Mouse (Mus musculus) urinary bladder, postnatal 25 days (tissue): ENCODE measurements around the gene Rasa3.

ENCODE experiments used
- DNase-seq: peaks from one replicate; pipeline ENCODE4 v3.0.0; 2022; ENCODE audit warnings: low spot score

The Rasa3 gene

GRCm38 (mm10) chr8:13616831-13617505 lies 60.4 kb downstream of the Rasa3 start:
- no peak for DNase-seq

DNA sequence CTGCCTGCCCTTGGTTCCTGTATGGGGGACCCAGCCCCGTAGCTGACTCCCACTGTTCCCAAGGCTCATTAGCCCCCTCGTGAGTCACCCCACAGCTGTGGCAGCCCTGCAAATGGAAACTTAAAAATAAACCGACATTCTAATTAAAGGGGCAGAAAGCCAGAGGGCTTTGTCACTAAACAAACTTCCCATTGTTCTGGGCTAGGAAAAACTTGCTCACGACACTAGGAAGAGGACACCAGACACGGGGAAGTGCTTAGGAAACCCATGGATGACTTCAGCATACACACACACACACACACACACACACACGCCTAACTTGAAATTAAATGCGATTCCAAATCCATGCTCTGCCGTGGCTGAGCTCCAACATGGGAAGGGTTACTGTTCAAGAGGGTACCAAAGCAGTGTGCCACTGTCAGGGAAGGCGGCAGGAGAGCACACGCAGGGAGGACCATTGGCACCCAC lies 62.4 kb downstream of the Rasa3 start:
- DNase-seq = no peak

DNA sequence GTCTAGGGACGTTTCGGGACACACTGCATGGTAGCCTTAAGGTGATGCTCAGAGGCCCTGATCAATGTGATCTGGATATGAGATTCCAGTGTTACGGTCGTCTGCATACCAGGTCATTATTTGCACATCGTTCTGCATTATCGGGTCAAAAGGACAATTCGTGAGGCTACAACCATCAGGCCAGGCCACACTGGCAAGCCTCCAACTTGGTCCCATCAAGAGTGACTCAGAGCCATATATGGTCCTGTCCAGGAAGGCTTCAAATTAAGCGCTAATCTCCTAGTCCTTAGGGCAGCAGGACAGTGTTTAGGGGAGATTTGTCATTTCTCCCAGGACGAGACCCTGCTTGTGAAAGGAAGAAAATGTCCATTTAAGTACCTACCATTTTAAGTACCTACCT lies 63.3 kb downstream of the Rasa3 start:
- no peak for DNase-seq

DNA sequence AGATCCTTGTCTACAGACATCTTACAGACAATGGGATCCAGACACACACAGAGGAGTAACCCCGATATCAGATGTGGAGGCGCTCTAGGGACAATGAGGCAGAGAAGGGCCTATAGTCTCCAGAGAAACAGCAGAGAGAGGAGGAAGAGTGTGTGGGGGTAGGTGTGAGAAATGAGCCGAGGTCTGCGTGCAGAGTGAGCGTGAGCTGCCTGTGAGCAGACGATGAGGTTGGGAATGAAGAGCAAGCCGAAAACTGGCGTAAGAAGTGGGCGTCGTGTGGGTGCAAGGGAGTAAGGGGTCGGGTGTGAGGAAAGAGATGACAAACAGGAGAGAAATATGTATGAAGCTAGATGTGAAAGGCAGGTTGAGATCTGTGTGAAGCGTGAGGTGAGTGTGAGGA lies 65.7 kb downstream of the Rasa3 start:
- no peak for DNase-seq

DNA sequence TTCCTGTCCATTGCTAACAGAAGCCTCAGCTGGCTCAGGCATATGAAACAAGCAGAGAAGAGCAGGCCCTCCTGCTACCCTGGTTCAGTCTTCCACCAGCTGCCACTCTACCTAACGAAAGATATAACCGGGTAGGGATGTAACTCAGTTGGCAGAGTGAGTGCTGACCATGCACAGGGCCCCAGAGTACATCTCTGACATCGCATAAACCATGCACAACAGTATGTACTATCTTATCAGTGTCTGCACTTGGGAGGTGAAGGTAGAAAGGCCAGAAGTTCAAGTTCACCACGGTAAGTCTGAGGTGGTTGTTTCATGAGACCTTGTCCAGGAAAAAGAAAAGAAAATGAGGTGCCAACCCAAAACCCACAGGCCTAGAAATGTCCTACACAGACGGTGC lies 67.4 kb downstream of the Rasa3 start:
- no peak for DNase-seq

GRCm38 (mm10) chr8:13608946-13609345 lies 68.5 kb downstream of the Rasa3 start:
- DNase-seq = no peak

GRCm38 (mm10) chr8:13605920-13606480 lies 71.4 kb downstream of the Rasa3 start:
- no peak for DNase-seq

DNA sequence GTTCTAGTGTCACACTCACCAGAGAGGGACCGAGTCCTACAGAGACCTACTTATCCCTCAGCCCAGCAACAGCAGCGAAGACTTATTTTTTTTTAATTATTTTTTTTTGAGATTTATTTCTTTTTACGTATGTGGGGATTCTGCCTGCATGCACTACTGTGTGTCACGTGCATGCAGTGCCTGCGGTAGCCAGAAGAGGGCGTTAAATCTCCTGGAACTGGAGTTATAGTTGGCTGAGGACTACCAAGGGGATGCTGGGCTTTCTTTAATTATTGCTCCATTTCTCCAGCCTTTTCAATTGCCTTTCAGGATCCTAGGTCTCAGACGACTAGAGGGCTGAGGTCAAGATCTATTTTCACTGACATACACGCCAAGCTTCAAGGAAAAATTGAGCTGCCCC lies 74.8 kb downstream of the Rasa3 start:
- DNase-seq = no peak

DNA sequence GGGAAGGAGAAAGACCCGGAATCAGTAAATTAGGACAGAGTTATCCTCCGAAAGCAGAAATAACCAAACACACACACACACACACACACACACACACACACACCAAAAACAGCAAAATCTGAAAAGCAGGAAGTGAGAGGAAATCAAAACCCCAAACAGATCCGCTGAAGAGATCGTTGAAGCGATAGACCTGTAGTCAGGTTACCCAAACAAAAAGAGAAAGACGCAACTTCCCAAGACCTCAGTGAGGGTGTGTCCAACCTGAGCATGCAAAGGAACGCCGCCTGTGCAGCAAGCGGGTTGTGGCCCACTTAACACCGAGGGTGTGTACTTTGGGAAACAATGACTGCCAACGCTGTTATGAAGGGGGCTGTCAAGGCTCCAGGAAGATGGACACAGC lies 76.2 kb downstream of the Rasa3 start:
- no peak for DNase-seq

GRCm38 (mm10) chr8:13600716-13601115 lies 76.7 kb downstream of the Rasa3 start:
- no peak for DNase-seq

DNA sequence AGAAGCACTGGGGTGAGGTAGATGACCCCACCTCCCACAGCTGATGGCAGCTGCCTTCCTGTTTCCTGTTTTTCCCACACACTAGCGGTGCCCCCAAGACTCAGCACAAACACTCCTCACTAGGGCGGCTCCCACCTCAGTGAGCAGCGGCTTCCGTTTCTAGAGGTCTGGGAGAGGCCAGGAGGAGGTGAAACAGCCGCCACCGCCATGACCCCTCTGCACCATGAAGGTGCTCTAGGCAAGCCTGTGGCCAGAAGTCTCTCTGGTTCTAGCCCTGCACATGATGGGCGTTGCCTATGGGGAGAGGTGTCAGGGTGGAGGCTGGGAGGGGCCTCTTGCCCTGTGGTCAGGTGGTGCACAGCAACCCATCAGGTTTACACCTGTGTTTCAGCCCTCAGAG lies 77.2 kb downstream of the Rasa3 start:
- DNase-seq = no peak

GRCm38 (mm10) chr8:13597777-13598176 lies 79.6 kb downstream of the Rasa3 start:
- DNase-seq = no peak

DNA sequence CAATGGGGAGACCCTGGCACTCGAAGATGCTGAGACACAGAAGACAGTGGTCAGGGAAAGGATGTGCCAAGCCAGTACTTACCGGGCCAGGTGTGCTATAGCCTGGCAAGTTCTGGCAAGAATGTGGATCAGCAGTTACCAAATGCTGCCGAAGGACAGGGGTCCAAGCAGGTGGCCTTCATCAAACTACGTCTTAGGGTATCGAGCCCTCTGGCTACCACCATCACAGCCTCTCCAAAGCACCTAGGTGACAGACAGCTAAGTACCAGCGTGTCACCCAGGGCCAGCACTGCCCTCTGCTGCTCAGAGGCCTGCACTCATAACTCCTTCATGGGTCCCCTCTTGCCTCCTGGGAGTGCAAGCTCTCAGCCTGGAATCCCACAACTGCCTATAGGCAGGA lies 81.5 kb downstream of the Rasa3 start:
- no peak for DNase-seq

DNA sequence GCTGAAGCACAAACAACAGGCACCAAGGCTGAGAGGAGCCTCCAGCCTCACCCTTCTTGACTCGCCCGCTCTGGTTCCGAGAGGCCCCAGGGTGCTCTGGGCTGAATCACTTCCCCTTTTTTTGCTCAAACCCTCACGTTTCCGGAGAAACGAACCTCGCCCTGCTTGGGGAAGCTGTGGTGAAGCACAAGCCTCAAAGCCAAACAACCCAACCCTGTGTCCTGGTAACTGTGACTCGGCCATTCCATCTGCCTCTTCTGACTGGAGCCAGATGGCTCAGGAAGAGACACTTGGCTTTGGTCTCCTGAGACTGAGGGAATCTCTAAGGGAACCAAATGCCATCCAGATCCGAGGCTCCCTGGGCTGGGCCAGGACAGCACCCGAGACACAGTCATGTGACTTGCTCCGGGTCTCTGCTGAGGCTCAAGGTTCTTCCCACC lies 82.5 kb downstream of the Rasa3 start:
- peak; percentile 39 for DNase-seq

DNA sequence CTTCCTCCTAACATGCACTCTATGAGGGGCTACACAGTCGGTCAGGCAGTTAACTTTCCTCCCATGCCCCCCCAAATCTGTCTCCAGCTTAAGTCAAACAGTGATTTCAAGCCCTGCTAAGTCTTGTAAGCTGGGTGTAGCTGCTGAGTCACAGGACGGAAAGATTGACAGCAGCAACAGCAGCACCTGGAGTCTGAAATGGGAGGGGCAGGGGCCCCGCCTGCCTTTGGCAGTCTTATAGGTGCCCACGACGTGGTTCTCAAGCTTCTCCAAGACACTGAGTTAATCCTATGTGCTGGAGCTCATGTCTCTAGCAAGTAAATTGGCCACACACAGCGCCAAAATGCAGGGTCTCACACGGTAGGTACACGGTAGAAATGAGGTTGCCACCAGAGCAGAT lies 84.1 kb downstream of the Rasa3 start:
- no peak for DNase-seq

DNA sequence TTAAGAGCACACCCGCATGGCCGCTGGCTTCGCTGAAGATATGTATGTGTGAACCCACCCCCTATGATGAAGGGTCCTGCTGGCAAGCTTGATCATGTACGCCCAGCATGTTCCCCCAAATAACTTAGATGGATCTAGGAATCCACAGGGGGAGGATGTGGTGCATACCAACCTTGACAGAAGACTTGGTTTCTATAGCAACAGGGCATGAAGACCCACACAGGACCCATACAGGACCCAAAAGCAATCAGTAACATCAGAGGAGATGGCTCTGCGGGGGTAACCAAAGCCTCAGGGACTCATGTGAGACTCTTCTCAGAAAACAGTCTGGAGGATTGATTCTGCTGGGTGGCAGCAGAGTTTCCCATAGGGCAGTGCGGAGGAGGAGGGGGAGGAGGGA lies 86.2 kb downstream of the Rasa3 start:
- DNase-seq = no peak

- no peak for DNase-seq
These were observed 88.3 kb downstream of the Rasa3 start for GRCm38 (mm10) chr8:13589071-13589470.

GRCm38 (mm10) chr8:13584652-13585051 lies 92.8 kb downstream of the Rasa3 start:
- DNase-seq = no peak

- DNase-seq = no peak
These were observed 99.5 kb downstream of the Rasa3 start for GRCm38 (mm10) chr8:13577869-13578268.

GRCm38 (mm10) chr8:13571999-13572398 lies 105.4 kb downstream of the Rasa3 start:
- no peak for DNase-seq

DNA sequence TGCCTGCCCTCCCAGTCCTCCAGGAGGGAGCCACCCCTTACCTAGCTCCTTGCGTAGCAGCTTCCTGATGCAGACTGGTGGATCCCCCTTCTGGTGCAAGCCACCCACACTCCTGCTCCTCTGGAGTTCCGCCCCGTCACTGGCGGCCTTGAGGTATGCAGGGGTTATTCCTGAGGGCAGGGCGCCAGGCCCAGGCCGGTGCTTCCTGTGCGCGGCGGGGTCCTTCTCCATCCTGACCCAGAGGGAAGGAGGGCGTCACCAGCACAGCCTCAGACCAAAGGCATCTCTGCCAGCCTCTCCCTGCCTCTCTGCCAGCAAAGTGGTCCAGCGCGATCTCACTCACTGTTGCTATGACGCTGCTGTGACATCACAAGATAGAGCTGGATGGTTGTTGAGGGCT lies 115.3 kb downstream of the Rasa3 start, which contains the start of gene 1700029H14Rik:
Gene 1700029H14Rik (minus strand): TSS at position 344 of the 400 bp plus-strand sequence.
- DNase-seq = no peak

DNA sequence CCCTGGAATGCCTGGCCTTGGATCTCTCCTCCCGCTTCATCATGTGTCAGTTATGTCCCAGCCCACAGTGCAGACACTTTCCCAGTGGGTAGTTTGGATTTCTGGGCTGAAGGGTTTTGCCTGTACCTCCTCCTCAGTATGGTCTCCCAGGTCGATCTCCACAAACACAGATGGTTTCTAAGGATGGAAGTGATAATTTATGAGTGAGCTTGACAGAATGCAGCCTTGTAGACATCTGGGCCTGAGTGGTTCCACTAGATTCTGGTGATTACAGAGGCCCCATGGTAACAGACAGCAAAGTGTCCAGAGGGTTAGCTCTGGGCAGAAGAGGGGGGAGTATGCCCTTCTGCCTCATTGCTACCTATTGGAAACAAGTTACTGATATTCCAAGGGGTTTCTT lies 119.9 kb downstream of the Rasa3 start:
- no peak for DNase-seq

- DNase-seq = no peak
These were observed 125.9 kb downstream of the Rasa3 start for GRCm38 (mm10) chr8:13551574-13551830.
